Mouse (Mus musculus): ENCODE data around the gene Eif2b3.

The Eif2b3 gene

DNA sequence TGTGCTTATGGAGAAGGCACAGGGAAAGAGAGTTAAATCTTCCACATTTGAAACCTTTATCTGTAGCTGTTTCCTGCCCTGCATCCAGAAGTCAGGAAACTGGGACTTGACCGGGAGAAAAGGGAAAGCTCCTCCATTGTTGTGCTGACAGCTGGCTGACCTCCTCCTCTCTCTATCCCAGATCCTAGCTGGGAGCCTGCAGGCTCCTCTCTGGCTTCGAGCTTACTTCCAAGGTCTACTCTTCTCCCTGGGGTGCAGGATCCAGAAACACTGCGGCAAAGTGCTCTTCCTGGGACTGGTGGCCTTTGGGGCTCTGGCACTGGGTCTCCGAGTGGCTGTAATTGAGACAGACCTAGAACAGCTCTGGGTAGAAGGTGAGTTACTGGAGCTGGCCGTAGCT is 77.5 kb downstream of the Eif2b3 start:
- peak; percentile 14 to 34 for DNase-seq

DNA sequence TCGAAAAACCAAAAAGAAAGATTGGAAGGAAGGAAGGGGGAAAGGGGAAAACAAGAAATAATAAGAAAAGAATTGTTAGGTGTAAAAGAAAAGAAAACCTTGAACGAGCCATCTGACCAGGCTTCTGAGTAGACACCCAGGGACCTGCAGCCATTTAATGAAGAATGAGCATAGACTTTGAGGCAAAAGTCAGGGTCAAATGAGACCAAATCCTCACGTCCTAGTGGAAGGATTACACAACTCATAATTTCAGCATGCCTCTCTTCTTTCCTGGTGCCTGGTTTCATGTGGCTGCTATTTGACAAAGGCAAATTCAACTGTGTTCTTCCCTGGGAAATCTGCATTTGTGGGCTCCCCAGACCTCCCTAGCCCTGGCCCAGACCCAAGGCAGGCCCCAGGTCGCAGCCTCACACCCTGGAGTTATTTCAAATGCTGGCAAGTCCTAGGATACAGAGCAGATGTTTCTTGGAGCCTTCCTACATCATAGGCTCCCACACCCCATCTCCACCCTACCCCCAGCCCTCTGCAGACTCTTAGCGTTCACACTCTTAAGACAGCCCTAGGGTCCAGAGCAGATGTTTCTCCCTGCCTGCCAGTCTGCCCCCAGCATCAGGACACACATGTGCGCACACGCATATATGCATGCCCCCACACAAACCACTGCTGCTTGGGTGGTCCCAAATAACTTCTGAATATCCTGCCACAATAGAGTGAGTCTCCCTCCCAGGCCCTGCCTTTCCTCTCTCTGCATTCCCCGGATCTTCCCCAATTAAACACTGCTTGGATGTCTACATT is 79.0 kb downstream of the Eif2b3 start:
- no peak for DNase-seq

DNA sequence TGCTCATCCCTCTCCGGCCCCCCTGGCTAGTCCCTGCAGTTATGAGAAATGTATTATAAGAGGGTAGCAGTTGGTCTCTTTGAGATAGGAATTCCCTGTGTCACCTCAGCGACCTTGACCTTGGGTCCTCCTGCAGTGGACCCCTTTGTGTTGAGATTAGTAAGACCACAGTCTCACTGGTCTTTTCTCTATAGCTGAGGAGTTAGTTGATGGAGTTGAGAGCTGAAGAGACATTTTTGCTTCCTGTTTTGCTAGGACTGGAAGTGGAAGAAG is 79.5 kb downstream of the Eif2b3 start:
- no peak for DNase-seq

DNA sequence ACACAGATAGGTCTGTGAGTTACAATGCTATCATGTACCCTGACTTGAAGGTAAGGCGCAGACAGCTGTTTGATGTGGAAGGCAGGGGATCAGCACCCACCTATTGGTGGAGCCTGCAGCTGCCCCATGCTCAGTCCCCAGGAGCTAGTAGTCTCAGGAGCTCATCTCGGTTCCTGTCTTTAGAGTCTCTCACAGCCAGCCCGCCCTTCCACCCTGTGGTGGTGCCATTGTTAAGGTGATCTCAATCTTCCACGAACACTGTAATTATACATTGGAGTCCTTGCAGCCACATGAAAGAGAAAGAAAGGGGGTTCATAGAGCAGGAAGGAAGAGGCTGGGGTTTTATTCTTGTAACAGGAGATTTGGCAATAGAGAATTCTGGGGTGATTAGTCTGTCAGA is 80.8 kb downstream of the Eif2b3 start:
- DNase-seq: no peak

DNA sequence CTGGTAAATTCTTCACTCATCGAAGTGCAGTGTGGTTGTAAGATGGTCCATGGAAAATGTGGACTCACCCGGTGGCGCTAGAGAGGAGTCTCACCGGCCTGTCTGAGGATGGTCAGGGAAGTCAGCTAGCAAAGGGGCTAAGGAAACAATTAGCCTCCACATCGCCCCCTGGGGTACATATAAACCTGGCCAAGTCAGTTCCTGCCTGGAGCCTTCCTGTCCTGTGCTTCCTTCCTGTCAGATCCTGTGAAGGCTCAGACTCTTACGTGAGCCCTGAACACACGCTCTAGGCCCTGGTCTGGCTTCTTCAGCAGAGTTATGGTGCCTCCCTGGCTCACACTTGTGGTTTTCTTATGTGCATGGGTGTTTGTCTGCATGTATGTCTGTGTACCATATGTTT is 82.0 kb downstream of the Eif2b3 start:
- DNase-seq: peak; percentile 67 to 78

DNA sequence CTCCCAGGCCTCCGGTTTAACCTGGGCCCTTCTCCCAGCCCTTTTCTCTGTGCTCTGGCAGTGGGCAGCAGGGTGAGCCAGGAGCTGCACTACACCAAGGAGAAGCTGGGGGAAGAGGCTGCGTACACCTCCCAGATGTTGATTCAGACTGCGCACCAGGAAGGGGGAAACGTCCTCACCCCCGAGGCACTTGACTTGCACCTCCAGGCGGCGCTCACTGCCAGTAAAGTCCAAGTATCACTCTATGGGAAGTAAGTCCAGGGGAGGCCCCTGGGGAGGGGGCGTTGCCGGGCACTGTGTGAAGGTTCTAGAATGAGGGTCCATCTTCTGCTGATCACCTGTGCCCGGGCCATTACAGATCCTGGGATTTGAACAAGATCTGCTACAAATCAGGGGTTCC is 85.5 kb downstream of the Eif2b3 start:
- no peak for DNase-seq

DNA sequence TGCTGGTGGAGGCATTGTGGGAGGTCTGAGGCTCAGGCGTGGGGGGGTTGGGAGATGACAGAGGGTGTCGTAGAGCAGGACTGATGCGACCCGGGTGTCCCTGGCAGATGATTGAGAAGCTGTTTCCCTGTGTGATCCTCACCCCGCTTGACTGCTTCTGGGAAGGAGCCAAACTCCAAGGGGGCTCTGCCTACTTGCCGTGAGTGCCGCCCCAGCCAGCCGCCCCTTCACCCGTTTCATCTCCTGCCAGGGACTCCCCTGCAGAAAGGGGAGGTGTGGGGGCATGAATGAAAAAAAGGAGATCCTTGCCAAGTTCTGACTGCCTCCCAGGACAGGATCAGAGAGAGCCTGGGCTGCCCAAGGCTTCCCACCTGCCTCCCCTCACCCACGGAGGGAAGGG is 85.9 kb downstream of the Eif2b3 start:
- DNase-seq: peak in 1 of 2 experiments; percentile 69

DNA sequence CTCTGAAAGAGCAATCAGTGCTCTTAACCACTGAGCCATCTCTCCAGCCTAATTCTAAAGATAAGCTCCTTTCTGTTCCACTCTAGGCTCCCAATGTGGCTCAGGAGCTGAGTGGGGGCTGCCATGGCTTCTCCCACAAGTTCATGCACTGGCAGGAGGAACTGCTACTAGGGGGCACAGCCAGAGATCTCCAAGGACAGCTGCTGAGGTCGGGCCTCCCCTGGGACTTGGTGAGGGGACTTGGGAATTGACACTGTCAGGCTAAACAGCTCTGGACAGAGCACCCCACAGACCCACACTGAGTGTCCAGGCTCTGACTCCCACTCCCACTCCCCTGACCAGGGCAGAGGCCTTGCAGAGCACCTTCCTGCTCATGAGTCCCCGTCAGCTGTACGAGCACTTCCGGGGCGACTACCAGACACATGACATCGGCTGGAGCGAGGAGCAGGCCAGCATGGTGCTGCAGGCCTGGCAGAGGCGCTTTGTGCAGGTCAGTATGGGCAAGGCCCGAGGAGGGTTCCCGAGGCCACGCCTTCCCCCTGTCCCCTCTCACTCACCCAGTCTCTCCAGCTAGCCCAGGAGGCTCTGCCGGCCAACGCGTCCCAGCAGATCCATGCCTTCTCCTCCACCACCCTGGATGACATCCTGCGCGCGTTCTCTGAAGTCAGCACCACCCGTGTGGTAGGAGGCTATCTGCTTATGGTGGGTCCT is 88.8 kb downstream of the Eif2b3 start:
- DNase-seq: no peak

DNA sequence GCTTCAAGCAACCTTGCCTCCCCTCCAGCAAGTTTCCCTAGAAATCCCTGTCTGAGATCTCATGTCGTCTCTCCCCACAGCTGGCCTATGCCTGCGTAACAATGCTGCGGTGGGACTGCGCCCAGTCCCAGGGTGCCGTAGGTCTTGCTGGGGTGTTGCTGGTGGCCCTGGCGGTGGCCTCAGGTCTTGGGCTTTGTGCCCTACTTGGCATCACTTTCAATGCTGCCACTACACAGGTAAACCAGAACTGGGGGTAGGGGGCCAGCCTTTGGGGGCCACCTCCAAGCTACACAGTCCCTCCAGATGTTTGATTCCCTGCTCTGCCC is 89.3 kb downstream of the Eif2b3 start:
- no peak for DNase-seq

DNA sequence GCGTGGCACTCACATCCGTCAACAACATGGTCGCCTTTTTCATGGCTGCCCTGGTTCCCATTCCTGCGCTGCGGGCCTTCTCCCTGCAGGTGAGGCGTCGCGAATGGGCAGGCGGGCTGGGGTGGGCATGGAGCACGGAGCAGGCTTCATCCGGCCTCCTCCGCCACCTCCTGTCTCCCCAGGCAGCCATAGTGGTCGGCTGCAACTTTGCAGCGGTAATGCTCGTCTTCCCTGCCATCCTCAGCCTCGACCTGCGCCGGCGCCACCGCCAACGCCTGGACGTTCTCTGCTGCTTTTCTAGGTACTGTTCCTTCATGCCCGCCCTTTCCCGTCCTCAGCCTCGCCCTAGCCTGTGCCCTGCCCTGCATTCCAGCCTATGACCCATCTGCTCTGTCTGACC is 90.1 kb downstream of the Eif2b3 start:
- DNase-seq: no peak

DNA sequence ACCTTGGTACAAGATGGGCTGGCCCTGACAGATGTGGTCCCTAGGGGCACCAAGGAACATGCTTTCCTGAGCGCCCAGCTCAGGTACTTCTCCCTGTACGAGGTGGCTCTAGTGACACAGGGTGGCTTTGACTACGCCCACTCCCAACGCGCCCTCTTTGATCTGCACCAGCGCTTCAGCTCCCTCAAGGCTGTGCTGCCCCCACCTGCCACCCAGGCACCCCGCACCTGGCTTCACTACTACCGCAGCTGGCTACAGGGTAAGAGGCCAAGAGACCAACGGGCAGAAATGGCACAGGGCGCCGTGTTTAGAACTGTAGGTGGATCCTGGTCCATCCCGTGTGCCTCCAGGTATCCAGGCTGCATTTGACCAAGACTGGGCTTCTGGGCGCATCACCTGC is 91.0 kb downstream of the Eif2b3 start:
- no peak for DNase-seq

DNA sequence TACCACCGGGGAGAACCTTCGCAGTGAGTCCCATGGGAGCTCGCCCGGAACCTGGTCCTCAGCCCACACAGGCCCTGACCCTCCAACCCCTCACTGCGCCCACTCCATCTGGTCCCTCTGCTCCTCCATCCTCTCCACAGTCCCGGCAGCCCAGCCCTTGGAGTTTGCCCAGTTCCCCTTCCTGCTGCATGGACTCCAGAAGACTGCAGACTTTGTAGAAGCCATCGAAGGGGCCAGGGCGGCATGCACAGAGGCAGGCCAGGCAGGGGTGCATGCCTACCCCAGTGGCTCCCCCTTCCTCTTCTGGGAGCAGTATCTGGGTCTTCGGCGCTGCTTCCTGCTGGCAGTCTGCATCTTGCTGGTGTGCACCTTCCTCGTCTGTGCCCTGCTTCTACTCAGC is 91.8 kb downstream of the Eif2b3 start:
- no peak for DNase-seq

DNA sequence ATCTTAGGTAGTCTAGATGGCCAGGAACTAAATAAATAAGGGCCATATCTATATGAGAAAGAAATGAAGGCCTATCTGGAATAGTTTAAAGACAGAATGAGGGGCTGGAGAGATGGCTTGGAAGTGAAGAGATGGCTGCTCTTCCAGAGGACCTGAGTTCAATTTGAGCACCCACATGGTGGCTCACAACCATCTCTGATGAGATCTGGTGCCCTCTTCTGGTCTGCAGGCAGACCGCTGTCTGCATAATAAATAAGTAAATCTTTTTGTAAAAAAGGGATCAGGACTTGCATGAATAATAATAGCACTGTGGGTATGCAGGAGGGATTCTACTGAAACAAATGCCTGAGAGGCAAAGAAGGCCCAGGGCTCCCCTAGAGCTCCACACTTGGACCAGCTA is 94.0 kb downstream of the Eif2b3 start:
- DNase-seq: no peak

DNA sequence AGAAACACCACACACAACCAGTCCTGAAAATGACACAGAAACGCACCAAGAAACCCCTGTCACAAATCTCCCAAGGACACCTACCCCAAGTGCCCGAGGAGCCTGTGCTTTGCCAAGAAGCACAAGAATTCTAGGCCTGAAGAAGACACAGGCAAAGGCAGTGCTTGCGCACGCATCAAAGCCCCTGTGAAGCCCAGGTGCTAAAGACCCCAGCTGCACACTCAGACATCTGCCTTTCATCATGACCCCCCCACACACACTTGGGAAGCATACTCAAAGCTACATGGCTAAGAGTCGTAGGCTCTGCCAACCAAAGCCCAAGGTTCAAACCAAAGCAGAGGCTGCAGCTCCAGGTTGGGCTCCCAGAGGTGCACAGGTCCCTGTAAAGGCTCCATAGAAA is 96.4 kb downstream of the Eif2b3 start:
- no peak for DNase-seq

DNA sequence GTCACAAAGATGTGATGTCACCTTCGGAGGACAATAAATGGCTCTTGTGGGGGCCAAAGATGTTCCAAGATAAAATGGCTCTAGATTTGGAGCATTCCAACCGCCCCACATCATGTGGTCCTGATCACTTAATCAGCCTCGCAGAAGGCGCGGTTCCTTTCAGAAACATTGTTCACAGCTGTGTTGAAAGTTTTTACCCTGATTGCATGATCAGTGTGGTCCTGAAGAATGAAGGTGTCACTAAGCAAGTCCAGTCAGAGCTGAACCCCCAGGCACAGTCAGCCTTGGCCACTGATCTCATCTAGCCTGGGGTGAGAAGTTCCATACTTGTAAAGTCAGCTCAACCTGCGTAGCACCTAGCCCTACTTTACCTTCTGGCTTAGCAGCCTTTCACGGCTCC is 98.7 kb downstream of the Eif2b3 start:
- DNase-seq: no peak

DNA sequence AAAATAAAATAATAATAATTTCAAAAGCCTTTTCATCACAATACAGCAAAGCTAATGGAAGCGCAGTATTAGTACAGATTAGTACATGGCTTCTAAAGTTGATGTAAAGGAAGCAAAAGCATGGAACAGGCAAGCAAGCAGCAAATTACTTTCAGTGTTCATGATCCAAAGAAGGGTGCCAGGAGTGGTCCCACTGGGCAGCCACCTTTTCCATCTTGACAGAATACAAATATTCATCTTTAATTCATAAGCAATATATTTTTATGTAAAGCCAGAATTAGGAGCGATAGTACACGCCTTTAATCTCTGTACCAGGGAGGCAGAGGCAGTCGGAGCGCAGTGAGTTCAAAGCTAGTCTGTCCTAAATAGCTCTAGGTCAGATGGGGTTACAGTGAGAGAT is 100.4 kb downstream of the Eif2b3 start:
- no peak for DNase-seq

DNA sequence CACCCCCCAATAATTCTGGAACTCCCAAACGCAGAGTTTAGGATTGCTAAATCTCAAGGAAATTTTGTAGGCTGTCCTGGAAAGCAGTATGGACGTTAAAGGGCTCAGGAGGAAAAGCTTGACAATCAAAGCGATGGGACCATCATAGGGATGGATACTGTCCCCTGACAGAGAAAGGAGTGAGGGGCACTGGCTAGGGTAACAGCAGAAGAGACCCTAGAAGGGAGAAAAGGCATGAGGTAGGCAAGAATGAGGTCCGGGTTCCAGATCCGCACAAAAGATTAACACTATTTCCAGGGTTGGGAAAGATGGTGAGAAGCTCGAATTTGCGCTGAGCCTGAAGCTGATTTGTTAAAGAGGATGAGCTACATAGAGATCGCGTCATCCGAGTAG is 100.8 kb downstream of the Eif2b3 start:
- no peak for DNase-seq

DNA sequence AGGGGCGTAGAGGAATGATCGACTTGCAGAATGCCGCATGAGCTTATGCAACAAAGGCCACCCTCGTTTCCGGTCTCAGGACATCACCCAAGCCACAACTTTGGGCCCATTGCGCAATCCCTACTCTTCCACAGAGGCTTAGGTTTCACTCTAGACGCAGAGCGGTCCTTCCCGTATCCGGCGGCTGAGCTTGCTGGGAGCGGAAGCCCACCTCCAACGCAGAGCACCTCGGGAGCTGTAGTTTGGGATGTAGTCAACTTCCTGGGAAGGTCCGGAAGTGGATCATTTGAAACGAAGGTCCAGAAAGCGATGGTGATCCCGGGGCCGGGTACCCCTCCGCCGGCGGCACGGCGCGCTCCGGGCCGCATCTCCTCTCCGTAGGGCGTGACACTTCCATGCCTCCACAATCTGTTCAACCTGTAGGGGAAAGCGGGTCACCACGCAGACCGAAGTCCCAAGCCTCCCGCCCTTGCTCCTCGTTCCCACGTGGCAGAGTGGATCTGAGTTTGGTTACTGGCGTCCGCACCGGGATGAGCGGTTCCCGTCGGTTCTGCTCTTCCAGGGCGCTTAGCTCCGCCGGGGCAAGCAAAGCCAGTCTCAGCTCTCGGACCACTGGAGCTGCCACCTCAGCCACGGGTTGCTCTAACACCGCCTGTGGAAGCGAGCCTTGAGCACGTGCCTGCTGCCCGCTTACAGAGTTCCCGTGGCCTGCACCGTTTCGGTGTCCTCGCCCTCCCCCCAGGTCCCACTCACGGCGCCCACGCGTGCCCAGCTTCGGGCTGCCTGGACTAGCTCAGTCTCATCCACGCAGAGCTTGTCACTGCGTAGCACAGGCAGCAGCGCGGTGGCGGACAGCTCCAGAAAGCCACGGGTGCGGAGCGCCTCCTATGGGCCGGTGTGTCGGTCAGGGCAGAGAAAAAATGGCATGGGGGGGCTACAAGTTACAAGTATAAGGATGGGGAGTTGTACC is 101.5 kb downstream of the Eif2b3 start:
- DNase-seq: peak; percentile 95 to 99

DNA sequence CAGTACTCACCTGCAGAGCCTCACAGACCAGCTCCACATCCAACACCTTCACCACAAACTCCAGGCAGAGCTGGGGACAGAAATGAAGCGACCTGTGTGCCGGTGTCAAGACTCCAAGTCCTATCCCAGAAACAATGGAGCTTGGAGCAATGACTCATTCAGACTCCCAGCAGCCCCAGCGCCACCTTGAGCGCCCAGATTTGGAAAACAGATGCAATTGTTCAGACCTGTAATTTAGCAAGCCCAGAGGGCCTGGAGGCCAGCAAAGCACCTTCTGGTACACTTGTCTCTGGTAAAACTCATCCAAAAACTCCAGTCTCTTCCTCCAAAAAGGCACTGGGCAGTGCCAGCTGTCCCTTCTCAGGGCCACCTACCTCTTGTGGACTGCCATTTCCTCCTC is 103.0 kb downstream of the Eif2b3 start:
- DNase-seq: no peak

DNA sequence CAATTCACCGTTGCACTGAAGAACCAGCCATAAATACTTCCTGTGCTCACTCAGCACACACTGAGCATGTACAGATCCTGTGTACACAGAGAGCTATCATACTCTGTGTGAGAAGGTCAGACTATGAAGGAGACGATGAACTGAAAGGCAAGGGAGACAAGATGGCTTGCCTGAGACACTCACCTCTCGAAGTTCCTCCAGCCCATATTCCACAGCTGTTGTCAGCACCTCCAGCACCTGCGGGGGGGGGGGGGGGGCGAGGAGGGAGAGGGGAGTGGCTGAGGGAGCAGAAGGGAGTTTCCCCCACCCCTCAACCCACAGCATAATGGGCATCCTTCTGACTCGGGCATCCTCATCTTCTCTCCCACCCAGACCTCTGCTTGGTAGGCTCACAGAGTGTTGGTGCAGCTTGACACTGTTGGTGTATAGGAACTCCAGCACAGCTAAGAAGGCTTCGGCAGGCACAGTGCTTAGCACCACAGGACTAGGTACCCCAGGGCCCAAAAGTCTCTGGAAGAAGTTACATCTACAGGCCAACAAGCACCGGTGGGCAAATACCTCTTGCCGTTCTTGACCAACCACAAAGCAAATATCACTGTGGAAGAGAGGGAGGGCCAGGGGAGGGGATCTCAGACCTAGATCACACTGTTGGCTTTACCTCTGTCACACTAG is 104.5 kb downstream of the Eif2b3 start:
- no peak for DNase-seq

DNA sequence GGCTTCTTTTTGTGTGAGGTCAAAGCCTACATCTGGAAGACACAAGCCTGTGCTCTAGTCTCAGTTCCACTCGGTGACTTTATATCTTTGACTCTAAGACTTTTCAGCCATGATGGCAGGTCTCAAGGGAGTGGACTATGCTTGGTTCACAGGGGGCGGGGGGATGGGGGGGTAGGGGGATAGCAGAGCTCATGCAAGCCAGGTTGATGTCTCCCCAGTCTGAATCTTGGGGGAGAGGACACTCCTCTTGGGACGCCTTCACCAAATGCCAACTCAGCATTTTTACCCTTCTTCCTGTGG is 105.0 kb downstream of the Eif2b3 start:
- DNase-seq: no peak

DNA sequence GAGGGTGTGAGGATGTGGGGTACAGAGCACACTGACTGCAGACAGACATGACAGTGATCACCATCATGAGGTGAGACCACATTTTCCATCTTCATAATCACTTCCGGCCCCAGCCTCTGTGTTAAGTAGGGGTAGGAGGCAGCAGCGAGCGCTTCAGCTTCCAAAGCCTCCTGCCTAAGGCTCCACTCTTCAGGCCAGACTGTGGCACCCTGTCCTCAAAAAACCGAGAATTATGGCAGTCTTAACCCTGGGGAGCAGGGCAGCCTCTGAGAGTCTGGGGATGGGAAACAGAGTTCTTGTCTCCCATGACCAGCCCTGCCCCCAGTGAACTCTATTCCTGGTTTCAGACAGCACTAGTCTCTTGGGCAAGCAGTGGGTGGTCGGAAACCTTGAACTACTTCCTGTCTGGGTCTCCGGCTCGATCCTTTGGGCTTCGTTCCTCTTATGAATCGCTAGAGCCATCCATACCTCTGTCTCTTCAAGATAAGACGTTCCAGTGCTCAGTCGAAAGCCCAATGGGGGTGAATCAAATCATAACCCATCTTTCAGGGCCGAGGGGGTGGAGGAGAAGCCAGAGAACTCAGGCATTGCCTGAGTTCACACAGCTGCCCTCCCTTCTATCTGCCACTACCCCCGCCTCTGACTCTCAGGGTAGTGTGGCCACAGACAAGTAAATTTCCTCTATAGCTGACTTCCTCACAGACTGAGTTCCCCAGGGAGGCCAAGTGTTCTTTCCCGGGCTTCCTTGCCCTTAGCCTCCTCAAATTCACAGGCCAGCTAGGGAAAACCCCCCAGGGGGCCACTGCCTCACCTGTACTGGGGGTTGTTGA is 105.5 kb downstream of the Eif2b3 start:
- peak; percentile 50 for DNase-seq
